9 mouse cellular contexts compared by ENCODE assay signal in genomic region chr9:67711051-67711877, GRCm38 (mm10). TPM values are rescaled to one million over a fixed set of nuclear protein-coding genes. Genes with fewer than 3 reads are reported as not detected.
DNase-seq lines count a peak whose midpoint lies in the region; ATAC-seq and TF ChIP-seq lines count a peak whose summit lies in the region.
"Had no signal": no experiment of that assay in that cellular context is flagged by ENCODE, and none has a peak within 500 bp of the region (broad histone marks: within the 10 kb centered on the region; RNA-seq: fewer than 3 reads in every experiment).

No protein-coding gene starts in this region.

- no peaks in the 10 kb centered on the region for H3K4me1 ChIP-seq in G1E (ENCODE audit: insufficient read depth, low read depth, low read length)
- H3K4me1 ChIP-seq in kidney, embryonic 14.5 days (ENCODE audit: control insufficient read depth, insufficient read depth, low read length), result 0 out of 2 replicates have a peak, but pooled peaks cover 4% of the 10 kb centered on the region
- no peaks in the 10 kb centered on the region for H3K4me1 ChIP-seq in limb, embryonic 11.5 days (ENCODE audit: control insufficient read depth, insufficient read depth, low read length)
- H3K4me1 ChIP-seq: limb, embryonic 13.5 days had no signal

- ATAC-seq in G1E (ENCODE audit: extremely low read depth, insufficient number of reproducible peaks, low FRiP score, poor library complexity, severe bottlenecking), result no peak
- peak; percentile 62; the same call in 1 of the 2 replicates for ATAC-seq in kidney, embryonic 14.5 days (ENCODE audit: low FRiP score, low TSS enrichment)
- no peak for ATAC-seq in limb, embryonic 11.5 days (ENCODE audit: insufficient number of reproducible peaks, low FRiP score, low TSS enrichment, low read depth)

- DNase-seq in 416B (ENCODE audit: low read depth) (peak; percentile 72), G1E (ENCODE audit: low spot score) (peak; percentile 37)
- DNase-seq in cerebellum, adult 8-10 months, result peak; percentile 47
- peak; percentile 59 for DNase-seq in gastrocnemius, adult 18-20 months (ENCODE audit: low spot score)
- DNase-seq in limb, embryonic 11.5 days (ENCODE audit: low spot score), result peak; percentile 88
- DNase-seq in retina, adult 2 months (ENCODE audit: low read depth, low spot score), result peak; percentile 29
- peak; percentile 25 to 69 for DNase-seq in urinary bladder, postnatal 4 days (ENCODE audit: low spot score in 2 of 2)

- H3K36me3 ChIP-seq in G1E (replicated peaks), result no peaks in the 10 kb centered on the region
- no peaks in the 10 kb centered on the region for H3K36me3 ChIP-seq in kidney, embryonic 14.5 days (ENCODE audit: control insufficient read depth, insufficient read depth, low read length)
- no peaks in the 10 kb centered on the region for H3K36me3 ChIP-seq in limb, embryonic 11.5 days (ENCODE audit: control insufficient read depth, insufficient read depth, low read length)
- H3K36me3 ChIP-seq: limb, embryonic 13.5 days had no signal

- H3K4me3 ChIP-seq in G1E (ENCODE audit: low read depth, low read length), result no peak overlapping the region
- no peak overlapping the region for H3K4me3 ChIP-seq in kidney, embryonic 14.5 days (ENCODE audit: low read length)
- H3K4me3 ChIP-seq in limb, embryonic 11.5 days (ENCODE audit: low read depth, low read length), result no peak overlapping the region
- H3K4me3 ChIP-seq: limb, embryonic 13.5 days had no signal

- no peak overlapping the region for H3K9ac ChIP-seq in kidney, embryonic 14.5 days (ENCODE audit: low read depth, low read length)
- H3K9ac ChIP-seq in limb, embryonic 11.5 days (ENCODE audit: low read length), result no peak overlapping the region
- H3K9ac ChIP-seq: limb, embryonic 13.5 days had no signal

- no peaks in the 10 kb centered on the region for H3K9me3 ChIP-seq in G1E (replicated peaks)
- H3K9me3 ChIP-seq in kidney, embryonic 14.5 days (ENCODE audit: control insufficient read depth, low read length), result no peaks in the 10 kb centered on the region
- no peaks in the 10 kb centered on the region for H3K9me3 ChIP-seq in limb, embryonic 11.5 days (ENCODE audit: control insufficient read depth, low read length)
- H3K9me3 ChIP-seq: limb, embryonic 13.5 days had no signal

- WGBS in kidney, embryonic 14.5 days, result 41% methylated on average over 15 of the region's 15 CpGs
- 42% methylated on average over 15 of the region's 15 CpGs for WGBS in limb, embryonic 11.5 days

- H3K4me2 ChIP-seq in kidney, embryonic 14.5 days (replicated peaks; ENCODE audit: low read depth, low read length), result no peak overlapping the region
- H3K4me2 ChIP-seq in limb, embryonic 11.5 days (ENCODE audit: low read depth, severe bottlenecking), result no peak overlapping the region
- H3K4me2 ChIP-seq: limb, embryonic 13.5 days had no signal

- H3K27me3 ChIP-seq in G1E (ENCODE audit: insufficient read depth, low read length), result peaks cover 9% of the 10 kb centered on the region
- H3K27me3 ChIP-seq in kidney, embryonic 14.5 days (ENCODE audit: control insufficient read depth, insufficient read depth, low read length), result no peaks in the 10 kb centered on the region
- H3K27me3 ChIP-seq in limb, embryonic 11.5 days (ENCODE audit: control insufficient read depth, insufficient read depth, low read length), result no peaks in the 10 kb centered on the region

- peak; percentile 90 for TF ChIP-seq CTCF in G1E (IDR thresholded peaks at IDR 0.05; ENCODE audit: low read depth, low read length)

- H3K27ac ChIP-seq in kidney, embryonic 14.5 days (ENCODE audit: low read depth, low read length), result no peak overlapping the region
- no peak overlapping the region for H3K27ac ChIP-seq in limb, embryonic 11.5 days (replicated peaks; ENCODE audit: low read depth, low read length)
- H3K27ac ChIP-seq: limb, embryonic 13.5 days had no signal

RNA-seq across cellular contexts. Expression of gene C2cd4b, which starts 48.0 kb away (rescaled TPM):
- not detected in 2 replicates for total RNA-seq in G1E (2014; fragmentation: Nextera tagmentation)
- total RNA-seq in G1E (2017), result not detected in 2 replicates
- polyA plus RNA-seq in G1E (2012), result not detected in 2 replicates
- not detected for total RNA-seq in gastrocnemius, adult 18-20 months (2021)
- polyA plus RNA-seq in kidney, embryonic 14.5 days (2014; fragmentation: Nextera tagmentation; extraction: Ambion mirVana), result 0.35 and 0.57 TPM in 2 replicates
- polyA plus RNA-seq in limb, embryonic 11.5 days (2014; fragmentation: Nextera tagmentation; extraction: Ambion mirVana), result 0.23 TPM in 1 of 2 replicates, not detected in the other

Comparison
In these comparisons a context has a peak if more than half of its experiments do, and no peak if none do; other contexts are left out.
1. DNase-seq: peak in every context shown above with its lines; median percentile 88 in limb, embryonic 11.5 days; 72 in 416B; 59 in gastrocnemius, adult 18-20 months; 47 in cerebellum, adult 8-10 months; 47 in urinary bladder, postnatal 4 days; 37 in G1E; 29 in retina, adult 2 months.